Mouse (Mus musculus): ENCODE results near the gene Ap2s1. TPM values are rescaled to one million over a fixed set of nuclear protein-coding genes. Genes with fewer than 3 reads are reported as not detected.
"Not testable (repeated sequence)": the region's sequence is repeated elsewhere in the genome, so short reads cannot be mapped to it uniquely, and the experiment has no call there.

Gene Ap2s1
- polyA plus RNA-seq, 1 experiment from 2014 or later, result 243 TPM

GRCm38 (mm10) chr7:16728596-16729348 is 9.4 kb upstream of the Ap2s1 start:
- ATAC-seq (ENCODE audit: low FRiP score, low read depth), result no peak; the same call in 1 of the 2 replicates
- no peak overlapping the region; the same call in 1 of the 2 replicates for H3K4me3 ChIP-seq
- H3K4me1 ChIP-seq, result peaks cover 13% of the 10 kb centered on the region
- H3K9ac ChIP-seq, result 0 out of 2 replicates have a peak overlapping the region, but pooled peaks have one; percentile 25
- H3K27me3 ChIP-seq, result no peaks in the 10 kb centered on the region
- H3K27ac ChIP-seq, result no peak overlapping the region
- H3K4me2 ChIP-seq (replicated peaks), result peak overlapping the region; percentile 54
- H3K9me3 ChIP-seq, result no peaks in the 10 kb centered on the region
- WGBS, result 29% methylated on average over 14 of the region's 14 CpGs
- H3K36me3 ChIP-seq, result no peaks in the 10 kb centered on the region

- ATAC-seq (ENCODE audit: low FRiP score, low read depth), result peak; percentile 33; the same call in 1 of the 2 replicates
- H3K9me3 ChIP-seq, H3K36me3 ChIP-seq, H3K27me3 ChIP-seq, H3K27ac ChIP-seq, H3K9ac ChIP-seq, H3K4me3 ChIP-seq: not testable (repeated sequence)
- WGBS, result under 1% methylated on average over 7 of the region's 7 CpGs
- H3K4me1 ChIP-seq, result peaks cover 13% of the 10 kb centered on the region
- H3K4me2 ChIP-seq (replicated peaks), result peak overlapping the region; percentile 54
Measured at GRCm38 (mm10) chr7:16729563-16729962, 8.6 kb upstream of the Ap2s1 start.

- Histone ChIP-seq H3K27ac (no peak overlapping the region), H3K9me3 (no peaks in the 10 kb centered on the region), H3K4me1 (peaks cover 13% of the 10 kb centered on the region), H3K4me2 (replicated peaks) (no peak overlapping the region), H3K27me3 (no peaks in the 10 kb centered on the region), H3K9ac (no peak overlapping the region), H3K4me3 (no peak overlapping the region), H3K36me3 (no peaks in the 10 kb centered on the region)
- 95% methylated on average over 5 of the region's 6 CpGs for WGBS
- ATAC-seq (ENCODE audit: low FRiP score, low read depth), result no peak
Measured at GRCm38 (mm10) chr7:16730791-16731190, 7.4 kb upstream of the Ap2s1 start.

- Histone ChIP-seq H3K4me1 (peaks cover 13% of the 10 kb centered on the region), H3K9ac (no peak overlapping the region), H3K9me3 (no peaks in the 10 kb centered on the region), H3K27me3 (no peaks in the 10 kb centered on the region), H3K36me3 (no peaks in the 10 kb centered on the region), H3K4me3 (no peak overlapping the region), H3K27ac (0 out of 2 replicates have a peak overlapping the region, but pooled peaks have one; percentile 12), H3K4me2 (replicated peaks) (no peak overlapping the region)
- WGBS, result 43% methylated on average over 7 of the region's 7 CpGs
- ATAC-seq (ENCODE audit: low FRiP score, low read depth), result no peak
Measured at GRCm38 (mm10) chr7:16731893-16732422, 6.3 kb upstream of the Ap2s1 start.

- H3K9me3 ChIP-seq, result no peaks in the 10 kb centered on the region
- H3K27ac ChIP-seq, result no peak overlapping the region
- peak overlapping the region; percentile 55 for H3K9ac ChIP-seq
- WGBS, result 43% methylated on average over 10 of the region's 10 CpGs
- peak overlapping the region; percentile 85 for H3K4me3 ChIP-seq
- H3K4me1 ChIP-seq, result peaks cover 19% of the 10 kb centered on the region
- ATAC-seq (ENCODE audit: low FRiP score, low read depth), result peak; percentile 26; the same call in 1 of the 2 replicates
- H3K4me2 ChIP-seq (replicated peaks), result peak overlapping the region; percentile 95
- peaks cover 13% of the 10 kb centered on the region; the same call in 1 of the 2 replicates for H3K36me3 ChIP-seq
- no peaks in the 10 kb centered on the region for H3K27me3 ChIP-seq
Measured at GRCm38 (mm10) chr7:16737606-16738072, 571 bp upstream of the Ap2s1 start.

GRCm38 (mm10) chr7:16739056-16739604 is 920 bp downstream of the Ap2s1 start:
- no peak for ATAC-seq (ENCODE audit: low FRiP score, low read depth)

GRCm38 (mm10) chr7:16745373-16745772 is 7.2 kb downstream of the Ap2s1 start:
- 91% methylated on average over 4 of the region's 4 CpGs for WGBS
- no peaks in the 10 kb centered on the region for H3K9me3 ChIP-seq
- no peak for ATAC-seq (ENCODE audit: low FRiP score, low read depth)
- H3K4me1 ChIP-seq, result 0 out of 2 replicates have a peak, but pooled peaks cover 2% of the 10 kb centered on the region
- H3K9ac ChIP-seq, result no peak overlapping the region
- H3K27me3 ChIP-seq, result no peaks in the 10 kb centered on the region
- no peak overlapping the region for H3K27ac ChIP-seq
- no peak overlapping the region for H3K4me3 ChIP-seq
- peaks cover 79% of the 10 kb centered on the region for H3K36me3 ChIP-seq
- no peak overlapping the region for H3K4me2 ChIP-seq (replicated peaks)

More at GRCm38 (mm10) chr7:16739056-16739604, 920 bp downstream of the Ap2s1 start:
- Histone ChIP-seq H3K4me1 (peaks cover 19% of the 10 kb centered on the region), H3K36me3 (peaks cover 27% of the 10 kb centered on the region), H3K4me2 (replicated peaks) (peak overlapping the region; percentile 95), H3K9ac (peak overlapping the region; percentile 93), H3K27ac (no peak overlapping the region), H3K9me3 (no peaks in the 10 kb centered on the region), H3K27me3 (no peaks in the 10 kb centered on the region), H3K4me3 (peak overlapping the region; percentile 85)
- WGBS, result 58% methylated on average over 10 of the region's 10 CpGs

- 54% methylated on average over 3 of the region's 3 CpGs for WGBS
- no peak overlapping the region for H3K9ac ChIP-seq
Measured at GRCm38 (mm10) chr7:16746093-16746492, 7.9 kb downstream of the Ap2s1 start.

GRCm38 (mm10) chr7:16747656-16748055 is 9.4 kb downstream of the Ap2s1 start:
- Histone ChIP-seq H3K36me3 (peaks cover 66% of the 10 kb centered on the region), H3K27ac (no peak overlapping the region), H3K9me3 (no peaks in the 10 kb centered on the region), H3K9ac (no peak overlapping the region), H3K4me1 (no peaks in the 10 kb centered on the region), H3K27me3 (no peaks in the 10 kb centered on the region), H3K4me2 (replicated peaks) (no peak overlapping the region), H3K4me3 (no peak overlapping the region)
- 95% methylated on average over 6 of the region's 6 CpGs for WGBS
- no peak for ATAC-seq (ENCODE audit: low FRiP score, low read depth)

More at GRCm38 (mm10) chr7:16746093-16746492, 7.9 kb downstream of the Ap2s1 start:
- no peaks in the 10 kb centered on the region for H3K9me3 ChIP-seq
- peaks cover 74% of the 10 kb centered on the region for H3K36me3 ChIP-seq
- no peak overlapping the region for H3K27ac ChIP-seq
- no peak overlapping the region for H3K4me2 ChIP-seq (replicated peaks)
- no peaks in the 10 kb centered on the region for H3K4me1 ChIP-seq
- ATAC-seq (ENCODE audit: low FRiP score, low read depth), result peak; percentile 51
- no peak overlapping the region for H3K4me3 ChIP-seq
- H3K27me3 ChIP-seq, result no peaks in the 10 kb centered on the region

GRCm38 (mm10) chr7:16752016-16752415 is 13.8 kb downstream of the Ap2s1 start:
- Histone ChIP-seq H3K4me2 (replicated peaks) (no peak overlapping the region), H3K9ac (no peak overlapping the region), H3K27me3 (no peaks in the 10 kb centered on the region), H3K27ac (no peak overlapping the region), H3K4me3 (no peak overlapping the region), H3K4me1 (no peaks in the 10 kb centered on the region), H3K36me3 (peaks cover 30% of the 10 kb centered on the region), H3K9me3 (no peaks in the 10 kb centered on the region)
- no peak for ATAC-seq (ENCODE audit: low FRiP score, low read depth)
- 86% methylated on average over 12 of the region's 12 CpGs for WGBS

GRCm38 (mm10) chr7:16755362-16756017 is 17.3 kb downstream of the Ap2s1 start:
- Histone ChIP-seq H3K36me3 (no peaks in the 10 kb centered on the region), H3K4me3 (no peak overlapping the region), H3K9me3 (no peaks in the 10 kb centered on the region), H3K9ac (peak overlapping the region; percentile 19; the same call in 1 of the 2 replicates), H3K4me2 (replicated peaks) (no peak overlapping the region), H3K27me3 (no peaks in the 10 kb centered on the region), H3K27ac (no peak overlapping the region), H3K4me1 (peaks cover 5% of the 10 kb centered on the region; the same call in 1 of the 2 replicates)
- no peak for ATAC-seq (ENCODE audit: low FRiP score, low read depth)
- 64% methylated on average over 17 of the region's 17 CpGs for WGBS
